Mouse (Mus musculus) frontal cortex, postnatal 14 days (tissue): ENCODE data around the gene Clec4f.
A peak's percentile ranks its signal among the peaks of the same experiment; 100 is the strongest.
"Not testable (repeated sequence)": the region's sequence is repeated elsewhere in the genome, so short reads cannot be mapped to it uniquely, and the experiment has no call there.

Source experiments
- DNase-seq, 2 experiments: peaks; one replicate each; pipeline ENCODE4 v3.0.0; 2022; ENCODE audit warnings: low spot score in 2 of 2

Clec4f gene

DNA sequence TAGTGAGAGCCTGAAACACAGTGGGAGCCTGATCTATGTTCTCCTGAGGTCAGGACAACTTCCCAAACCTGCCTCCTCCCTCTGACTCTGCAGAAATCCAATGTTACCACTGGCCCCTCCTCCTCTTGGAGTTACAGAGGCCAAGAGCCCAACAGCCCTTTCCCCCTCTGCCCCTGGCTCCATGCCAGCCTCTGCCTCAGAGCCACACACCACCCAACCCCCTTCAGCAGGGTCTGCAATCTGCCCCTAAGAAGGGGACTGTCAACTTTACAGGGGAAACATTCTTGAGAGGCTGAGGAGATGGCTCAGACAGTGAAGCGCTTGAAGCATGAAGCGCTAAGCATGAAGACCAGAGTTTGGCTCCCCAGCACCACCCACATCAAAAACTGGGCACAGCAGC lies at the start of gene Clec4f:
Gene Clec4f (minus strand): TSS at position 101 of the 400 bp plus-strand sequence.
- DNase-seq, result no peak

DNA sequence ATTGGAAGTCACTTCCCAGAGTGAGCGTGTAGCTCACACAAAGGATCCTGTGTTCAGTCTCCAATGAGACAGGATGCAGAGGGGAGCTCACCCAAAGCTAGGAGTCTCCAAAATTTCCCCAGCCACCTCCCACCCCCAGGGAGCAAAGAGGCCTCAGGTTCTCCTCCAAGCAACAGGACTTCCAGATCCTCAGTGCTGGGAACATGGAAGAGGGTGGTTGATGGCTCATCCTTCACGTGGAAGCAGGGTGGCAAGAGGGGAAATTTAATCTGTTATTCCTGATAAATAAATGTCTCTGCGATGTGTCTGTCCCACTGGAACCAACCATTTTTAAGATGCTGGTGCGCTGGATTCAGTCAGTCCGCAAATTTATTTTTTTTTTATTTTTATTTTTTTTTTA lies 48.7 kb upstream of the Clec4f start:
- DNase-seq, result no peak

DNA sequence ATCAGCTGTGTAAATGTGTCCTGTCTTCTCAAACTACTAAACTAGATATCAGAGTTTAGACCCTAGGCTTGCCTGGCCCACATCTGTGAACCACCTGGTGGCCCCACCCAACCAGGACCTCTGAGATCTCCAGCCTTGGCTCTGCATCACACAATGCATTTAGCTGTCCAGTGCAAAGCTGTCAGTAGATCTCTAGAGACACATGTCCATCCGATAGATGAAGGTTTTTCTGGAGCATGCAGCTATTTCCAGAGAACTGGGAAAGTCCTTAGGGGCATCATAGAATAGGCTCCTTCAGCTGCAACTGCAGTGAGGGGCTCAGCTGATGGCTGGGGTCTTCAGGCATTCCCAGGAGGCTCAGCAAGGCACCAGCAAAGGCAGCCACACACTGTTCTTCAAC lies 48.3 kb upstream of the Clec4f start:
- no peak for DNase-seq

DNA sequence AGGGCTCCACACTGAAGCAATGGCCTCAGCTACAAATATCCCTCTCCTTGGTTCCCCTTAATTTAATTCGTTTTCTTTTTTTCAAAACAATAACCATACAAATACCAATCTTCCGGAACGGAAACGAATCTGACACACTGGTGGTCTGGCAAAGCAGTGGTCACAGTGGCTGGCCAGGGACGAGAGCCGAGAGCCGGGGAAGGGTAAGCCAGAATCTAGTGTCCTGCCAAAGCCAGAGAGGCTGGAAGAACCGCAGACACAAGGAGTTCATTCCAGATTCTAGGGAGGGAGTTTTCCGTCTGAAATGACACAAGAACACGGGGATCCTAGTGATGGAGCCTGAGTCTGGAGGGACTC lies 47.7 kb upstream of the Clec4f start:
- DNase-seq, result no peak

DNA sequence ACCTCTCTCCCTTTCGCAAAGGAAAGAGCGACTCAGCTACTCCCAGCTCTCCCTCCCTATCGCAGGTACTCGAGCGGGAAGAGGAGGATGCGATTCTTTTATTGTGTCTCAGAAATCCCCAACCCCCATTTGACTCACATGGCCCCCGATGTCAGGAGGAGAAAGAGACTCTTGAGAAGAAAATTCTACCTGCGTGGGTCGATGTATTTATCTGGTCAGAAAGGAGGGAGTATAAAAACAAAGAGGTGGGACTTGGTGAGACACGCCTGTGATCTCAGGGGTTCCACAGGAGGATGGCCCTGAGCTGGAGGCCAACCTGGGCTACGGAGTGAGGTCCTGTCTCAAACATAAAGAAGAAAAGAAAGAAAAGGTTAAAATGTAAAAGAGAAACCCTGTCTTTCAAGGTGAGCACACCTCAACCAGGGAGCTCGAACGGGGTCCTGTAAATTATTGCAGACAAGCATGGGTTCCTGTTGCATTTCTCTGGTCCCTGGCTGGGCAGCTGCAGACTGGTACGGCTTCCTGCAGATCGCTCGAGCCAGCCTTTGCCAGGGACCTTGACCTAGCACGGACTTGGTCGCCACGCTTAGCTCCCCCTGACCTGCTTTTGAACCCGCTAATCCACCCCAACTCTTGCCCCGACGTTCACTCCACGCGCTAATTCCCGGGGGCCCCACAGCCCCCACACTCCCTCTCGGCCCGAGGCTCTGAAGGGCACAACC lies 47.2 kb upstream of the Clec4f start:
- no peak for DNase-seq

DNA sequence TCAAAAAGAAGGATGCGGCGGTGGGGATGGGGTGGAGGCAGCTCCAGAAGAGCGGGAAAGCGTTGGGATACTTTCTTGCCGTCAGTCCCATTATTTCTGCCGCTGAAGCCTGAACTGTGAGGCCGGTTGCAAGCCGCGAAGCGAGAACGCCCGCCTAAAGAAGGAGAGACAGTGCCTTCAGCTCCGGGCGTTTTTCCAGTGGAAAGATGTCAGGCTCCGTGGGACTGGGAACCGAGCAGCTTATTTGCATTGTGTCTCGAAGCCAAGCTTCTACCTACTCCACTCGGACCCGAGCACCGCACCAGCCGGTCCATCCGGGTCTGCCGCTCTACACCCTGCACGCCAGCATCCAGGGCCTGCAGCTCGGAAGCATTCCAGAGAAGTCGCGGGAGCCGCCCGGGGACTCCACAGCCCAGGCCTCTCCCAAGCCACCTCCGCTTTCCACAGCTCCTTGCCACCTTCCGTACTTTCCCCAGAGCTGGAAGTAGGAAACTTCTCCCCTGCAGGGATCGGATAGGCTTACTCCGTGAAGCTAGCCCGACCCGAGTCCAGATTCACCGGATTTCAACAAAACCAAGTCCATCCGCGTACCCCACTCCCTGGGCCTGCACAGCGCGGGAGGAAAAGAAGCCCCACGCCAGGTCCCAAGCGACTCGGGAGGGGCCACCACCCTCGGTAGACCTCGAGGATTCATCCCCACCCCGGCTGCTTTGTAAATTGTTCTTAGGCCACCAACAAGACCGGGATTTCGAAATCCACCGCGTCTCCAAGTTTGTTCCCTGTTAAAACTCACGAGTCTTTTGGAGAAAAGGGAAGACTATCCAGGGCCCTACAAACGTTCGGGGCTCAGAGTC lies 46.4 kb upstream of the Clec4f start:
- DNase-seq, result no peak

DNA sequence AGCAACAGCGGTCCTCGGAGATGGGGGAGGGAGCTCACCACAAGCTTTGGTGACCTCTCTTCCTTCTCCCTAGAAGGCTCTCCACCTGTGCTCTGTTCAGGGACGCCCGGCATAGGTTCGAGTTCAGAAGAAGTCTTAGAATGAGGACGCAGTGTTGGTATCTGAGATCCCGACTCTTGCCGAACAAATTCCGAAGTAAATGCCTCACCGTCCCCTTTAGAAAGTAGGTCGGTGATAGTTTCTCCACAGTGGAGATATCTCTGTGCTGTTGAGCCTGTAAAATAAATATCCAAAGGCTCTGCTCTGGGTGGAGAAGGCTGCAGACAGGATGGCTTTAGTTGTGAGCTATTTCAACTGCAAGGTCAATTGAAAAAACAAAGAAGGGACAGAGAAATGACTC lies 45.0 kb upstream of the Clec4f start:
- no peak for DNase-seq

DNA sequence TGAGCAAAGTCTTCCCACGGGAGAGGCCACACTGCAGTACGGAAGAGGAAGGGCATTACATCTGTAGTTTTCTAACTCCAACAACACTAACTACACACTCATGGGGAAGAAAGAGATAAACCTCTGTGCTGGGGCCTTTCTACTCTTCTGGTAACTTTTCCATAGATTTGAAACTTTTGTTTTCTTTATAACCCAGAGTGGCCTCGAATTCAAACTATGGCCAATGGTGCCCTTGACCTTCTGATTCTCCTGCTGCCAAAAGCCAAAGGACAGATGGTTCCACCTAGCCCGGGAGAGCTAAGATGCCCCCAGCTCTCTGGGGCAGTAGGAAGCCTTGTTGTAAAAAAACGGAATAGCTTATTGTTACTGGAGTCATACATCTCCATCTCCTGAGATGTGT lies 44.0 kb upstream of the Clec4f start:
- DNase-seq, result no peak

DNA sequence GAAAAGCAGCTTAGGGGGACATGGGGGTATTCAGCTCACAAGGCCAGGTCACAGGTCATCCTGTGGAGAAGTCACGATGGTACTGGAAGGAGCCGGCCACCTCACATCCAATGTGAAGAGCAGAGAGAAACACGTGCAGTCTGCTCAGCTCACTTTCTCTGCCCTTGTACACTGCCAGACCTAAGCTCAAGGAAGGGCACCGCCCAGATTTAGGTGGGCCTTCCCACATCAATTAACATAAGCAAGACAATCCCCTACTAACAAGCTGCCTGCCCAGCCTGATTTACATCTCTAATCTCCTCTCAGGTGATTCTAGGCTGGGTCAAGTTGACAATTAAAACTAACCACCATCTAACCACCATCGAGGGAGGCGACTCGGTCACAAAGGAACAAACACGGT lies 41.9 kb upstream of the Clec4f start:
- DNase-seq, result no peak

DNA sequence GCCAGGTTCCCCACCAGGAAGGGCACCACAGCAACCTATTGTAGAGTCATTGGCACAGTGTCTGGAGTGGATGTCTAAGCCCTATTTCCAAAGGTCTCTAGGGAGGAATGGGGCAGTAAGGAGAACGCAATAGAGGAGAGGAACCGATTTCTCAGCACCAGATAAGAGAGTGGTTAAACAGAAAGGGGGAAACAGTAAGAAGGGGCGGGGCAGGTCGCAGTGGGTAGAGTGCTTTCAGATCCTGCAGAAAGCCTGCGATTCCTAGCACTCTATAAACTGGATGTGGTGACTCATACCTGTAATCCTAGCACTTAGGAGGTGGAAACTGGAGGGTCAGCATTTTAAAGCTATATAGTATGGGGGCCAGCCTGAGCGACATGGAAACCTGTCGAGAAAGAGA lies 40.7 kb upstream of the Clec4f start:
- DNase-seq, result no peak

DNA sequence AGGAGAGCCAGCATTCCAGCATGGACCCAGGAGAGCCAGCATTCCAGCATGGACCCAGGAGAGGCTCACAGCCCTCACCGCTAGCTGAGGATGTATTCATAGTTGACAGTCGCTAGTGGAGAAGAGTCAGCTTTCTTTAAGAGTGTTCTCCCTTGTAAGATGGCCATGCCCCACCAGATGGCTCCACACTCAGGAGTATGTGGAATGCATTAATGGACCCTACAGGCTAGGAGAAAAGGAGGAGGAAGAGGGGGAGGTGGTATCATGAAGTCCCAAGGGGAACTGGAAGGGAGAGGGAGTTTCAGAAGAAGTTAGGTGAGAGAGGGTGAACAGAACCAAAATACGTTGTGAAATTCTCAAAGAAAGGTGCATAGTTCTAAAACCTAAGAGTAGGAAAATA lies 39.7 kb upstream of the Clec4f start:
- no peak for DNase-seq

DNA sequence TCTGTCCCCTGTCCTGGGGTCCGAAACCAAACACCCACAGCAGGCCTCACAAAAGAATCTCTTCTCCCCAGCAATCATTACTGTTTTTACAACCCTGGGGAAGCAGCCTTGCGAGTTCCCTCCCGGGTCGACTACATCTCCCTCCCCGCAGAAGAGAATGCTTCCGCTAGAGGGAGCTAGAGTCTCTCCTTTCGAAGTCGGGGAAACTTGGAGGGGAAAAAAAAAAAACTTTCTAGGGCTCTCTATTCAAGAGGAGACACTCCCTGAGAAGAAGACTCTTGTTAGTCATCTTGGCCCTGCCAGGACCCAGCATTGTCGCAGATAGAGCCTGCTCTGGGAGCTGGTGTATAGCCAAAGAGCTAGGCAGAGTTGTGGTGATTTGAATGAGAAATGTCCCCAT lies 37.8 kb upstream of the Clec4f start:
- no peak for DNase-seq

DNA sequence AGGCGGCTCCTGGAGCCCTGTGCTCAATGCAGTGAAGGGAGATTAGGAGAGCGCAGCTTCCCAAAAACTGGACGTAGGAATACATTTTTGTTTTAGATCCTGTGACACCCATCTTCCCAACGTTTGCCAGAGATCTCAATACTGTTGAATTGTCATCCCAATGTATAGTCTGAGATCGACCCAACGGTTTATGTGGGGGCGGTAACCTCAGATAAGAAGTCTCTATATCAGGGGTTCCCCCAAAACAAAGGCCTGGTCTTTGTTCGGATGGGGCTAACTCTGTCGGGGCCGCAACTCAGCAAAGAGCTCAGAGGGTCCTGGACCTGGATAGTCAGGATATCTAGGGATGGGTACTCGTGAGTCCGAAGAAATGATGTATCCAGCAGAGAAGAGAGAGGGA lies 37.0 kb upstream of the Clec4f start:
- DNase-seq, result no peak

DNA sequence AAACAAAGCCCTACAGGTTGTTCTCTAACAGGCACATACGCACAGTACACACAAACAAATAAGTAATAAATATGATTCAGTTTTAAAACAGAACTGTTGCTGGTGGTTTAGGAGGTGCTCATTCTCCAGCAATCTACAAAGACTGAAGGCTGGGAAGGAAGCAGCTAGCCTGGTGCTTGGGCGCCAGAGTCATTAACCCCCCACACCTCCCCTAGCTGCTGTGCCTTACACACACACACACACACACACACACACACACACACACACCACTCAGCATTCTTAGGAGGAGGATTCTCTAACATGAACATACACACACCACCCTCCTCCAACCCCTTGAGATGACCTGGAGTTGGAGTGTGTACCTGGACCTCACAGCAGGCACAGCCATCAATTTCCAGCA lies 34.9 kb upstream of the Clec4f start:
- DNase-seq, result no peak

DNA sequence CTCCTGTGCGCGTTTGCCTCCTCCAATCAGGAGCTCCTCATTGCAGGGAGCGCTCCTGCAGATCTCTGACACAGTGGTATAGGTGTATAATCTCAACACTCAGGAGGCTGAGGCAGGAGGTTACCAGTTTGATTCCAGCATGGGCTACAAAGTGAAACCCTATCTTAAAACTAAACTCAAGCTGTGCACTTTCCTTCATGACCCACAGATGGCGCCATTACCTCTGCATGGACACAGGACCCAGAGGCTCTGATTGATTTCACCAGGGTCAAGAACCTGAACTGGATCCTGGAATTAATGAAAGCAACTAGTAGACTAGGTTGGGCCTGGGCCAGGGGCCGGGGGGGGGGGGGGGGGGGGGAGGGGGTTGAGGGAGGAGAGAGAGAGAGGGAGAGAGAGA lies 34.3 kb upstream of the Clec4f start:
- DNase-seq, result peak in 1 of 2 experiments; percentile 29

DNA sequence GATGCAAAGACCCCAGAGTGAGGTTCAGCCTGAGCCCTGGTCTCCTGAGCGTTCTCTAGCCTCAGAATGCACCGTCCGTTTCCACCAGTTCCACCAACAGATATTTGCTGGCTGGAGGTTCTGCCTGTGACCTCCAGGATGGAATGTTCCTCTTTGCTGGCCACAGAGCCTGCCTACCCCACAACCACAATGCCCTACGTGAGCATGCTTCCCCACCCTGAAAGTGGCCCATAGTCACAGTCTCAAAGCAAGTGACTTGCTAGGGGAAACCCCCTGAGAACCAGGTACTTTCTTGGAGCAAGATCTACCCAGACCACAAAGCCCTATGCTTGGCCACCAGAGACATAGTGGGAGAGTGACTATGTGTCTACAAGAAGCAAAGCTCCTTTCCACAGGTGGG lies 33.4 kb upstream of the Clec4f start:
- no peak for DNase-seq

DNA sequence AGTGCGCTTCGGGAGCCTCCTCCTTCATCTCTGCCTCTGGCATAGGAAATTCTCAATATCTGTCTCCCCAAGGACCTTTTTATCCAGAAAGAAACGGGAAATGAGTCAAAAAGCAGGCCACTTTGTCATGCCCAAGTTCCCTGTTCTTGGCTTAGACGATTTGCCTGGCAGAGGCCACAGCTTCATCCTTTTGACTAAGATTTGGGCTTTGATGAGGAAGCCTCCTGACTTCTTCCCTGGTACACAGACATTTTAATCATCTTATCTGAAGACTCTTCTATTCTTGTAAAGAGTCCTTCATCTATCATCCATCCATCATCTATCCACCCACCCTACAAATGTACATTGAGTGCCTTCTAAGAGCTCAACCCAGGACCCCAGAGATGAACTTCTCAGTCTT lies 21.8 kb upstream of the Clec4f start, which contains the start of gene Cd207:
Gene Cd207 (minus strand): TSS at position 101 of the 400 bp plus-strand sequence.
- DNase-seq, result no peak

DNA sequence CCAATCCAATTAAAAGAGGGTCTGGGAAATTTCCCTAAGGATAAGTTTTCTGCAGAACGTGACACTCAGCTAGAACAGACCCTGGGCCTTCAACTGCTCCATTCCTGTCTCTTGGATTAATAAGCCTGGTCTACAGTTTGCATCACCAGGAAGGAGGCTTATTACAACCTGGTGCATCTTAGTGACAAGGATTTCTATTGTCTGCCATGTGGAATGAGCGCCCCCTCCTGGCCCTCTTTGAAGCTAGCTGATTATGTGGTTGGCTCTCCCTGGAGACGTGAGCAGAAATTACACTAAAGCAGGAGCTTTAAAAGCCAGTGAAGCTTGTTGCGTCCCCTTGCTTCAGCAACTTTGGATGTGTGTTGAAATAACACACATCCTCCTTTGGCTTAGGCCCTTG lies 17.4 kb upstream of the Clec4f start:
- DNase-seq, result peak; percentile 27 to 83

DNA sequence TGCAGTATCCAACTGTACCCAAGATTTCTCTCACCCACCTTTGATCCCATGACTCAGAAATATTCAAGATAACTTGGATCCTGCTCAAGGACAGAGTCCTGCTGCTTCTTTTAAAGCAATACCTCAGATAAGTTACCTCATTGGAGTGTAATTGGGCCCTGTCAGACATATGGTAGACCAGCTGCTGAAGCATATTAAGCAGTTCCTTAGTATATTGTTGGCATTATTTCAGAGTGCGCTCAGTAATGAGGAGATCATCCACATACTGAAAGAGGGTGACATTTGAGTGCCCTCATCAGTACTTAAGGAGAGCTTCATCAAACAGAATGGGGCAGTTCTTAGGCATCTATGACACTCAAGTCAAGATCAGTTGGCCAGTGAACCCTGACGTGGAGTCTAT lies 9.0 kb upstream of the Clec4f start:
- DNase-seq, result no peak

DNA sequence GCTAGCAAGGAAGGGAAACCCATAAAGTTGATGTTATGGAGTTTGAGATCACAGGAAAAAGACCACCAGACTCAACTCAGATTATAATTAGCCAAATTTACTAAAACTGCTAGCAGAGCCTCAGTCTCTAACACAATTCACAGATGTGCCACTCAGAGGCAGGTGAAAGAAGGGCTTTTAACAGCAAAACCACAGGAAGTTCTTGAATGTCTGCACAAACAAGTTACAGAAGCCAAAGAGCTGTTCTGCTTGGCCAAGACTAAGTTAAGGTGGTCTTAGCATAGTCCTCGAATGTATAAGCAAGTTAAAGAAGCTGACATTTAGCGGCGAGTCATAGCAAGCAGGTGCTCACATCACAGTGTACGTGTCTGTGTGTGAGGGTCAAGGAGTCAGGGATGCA lies 4.8 kb upstream of the Clec4f start:
- DNase-seq, result no peak

DNA sequence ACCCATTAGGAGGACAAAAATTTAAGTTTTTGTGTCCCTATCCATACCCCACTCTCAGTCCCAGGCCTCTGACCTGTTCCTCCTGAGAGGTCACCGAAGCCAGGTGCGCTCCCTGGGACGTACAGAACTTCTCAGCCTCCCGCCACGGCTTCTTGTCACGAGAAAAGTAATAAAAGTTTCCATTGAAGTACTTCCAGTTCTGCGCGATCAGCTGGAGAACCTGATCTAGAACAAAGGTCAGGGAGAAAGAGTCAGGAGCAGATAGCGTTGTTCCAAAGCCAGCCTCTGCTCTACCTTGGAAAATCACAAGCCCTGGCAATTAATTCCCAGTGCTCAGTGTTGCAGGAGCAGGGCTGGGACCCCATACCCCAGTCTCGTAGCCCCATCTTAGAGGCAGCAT lies 9.3 kb downstream of the Clec4f start:
- no peak for DNase-seq

DNA sequence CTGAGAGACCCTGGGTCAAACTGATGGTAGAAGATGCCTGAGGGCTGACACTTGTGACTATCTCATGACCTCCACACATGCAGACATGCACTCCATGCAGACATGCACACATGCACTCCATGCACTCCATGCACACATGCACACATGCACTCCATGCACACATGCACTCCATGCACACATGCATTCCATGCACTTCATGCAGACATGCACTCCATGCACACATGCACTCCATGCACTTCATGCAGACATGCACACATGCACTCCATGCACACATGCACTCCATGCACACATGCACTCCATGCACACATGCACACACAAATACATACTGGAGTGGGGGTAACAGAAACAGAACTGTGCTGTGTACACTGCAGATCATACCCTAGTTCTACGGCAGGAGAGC lies 20.7 kb downstream of the Clec4f start:
- no peak for DNase-seq

DNA sequence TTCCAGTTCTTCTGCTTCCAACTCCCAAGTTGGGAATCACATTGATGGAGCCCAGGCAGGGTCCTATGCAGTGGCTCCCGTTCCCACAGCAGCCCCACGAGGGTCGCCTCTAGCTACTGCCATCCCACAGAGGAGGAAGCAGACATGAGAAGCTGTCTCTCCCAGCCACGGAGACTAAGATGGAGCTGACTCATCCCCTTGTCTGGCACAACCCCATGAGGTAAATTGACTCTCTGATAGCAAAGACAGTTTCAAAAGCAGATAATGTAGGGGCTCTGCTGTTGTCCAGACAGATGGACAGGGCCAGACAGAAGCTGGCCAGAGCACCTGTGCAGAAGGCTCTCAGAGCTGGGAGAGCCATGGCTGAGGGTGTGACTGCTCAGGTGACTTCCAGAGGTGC lies 21.4 kb downstream of the Clec4f start:
- not testable (repeated sequence) for DNase-seq
